Mouse (Mus musculus): ENCODE results near the gene 2210017I01Rik. TPM values are rescaled to one million over a fixed set of nuclear protein-coding genes. Genes with fewer than 3 reads are reported as not detected.

2210017I01Rik gene
- total RNA-seq, 2 experiments from 2014 or later, result not detected

DNA sequence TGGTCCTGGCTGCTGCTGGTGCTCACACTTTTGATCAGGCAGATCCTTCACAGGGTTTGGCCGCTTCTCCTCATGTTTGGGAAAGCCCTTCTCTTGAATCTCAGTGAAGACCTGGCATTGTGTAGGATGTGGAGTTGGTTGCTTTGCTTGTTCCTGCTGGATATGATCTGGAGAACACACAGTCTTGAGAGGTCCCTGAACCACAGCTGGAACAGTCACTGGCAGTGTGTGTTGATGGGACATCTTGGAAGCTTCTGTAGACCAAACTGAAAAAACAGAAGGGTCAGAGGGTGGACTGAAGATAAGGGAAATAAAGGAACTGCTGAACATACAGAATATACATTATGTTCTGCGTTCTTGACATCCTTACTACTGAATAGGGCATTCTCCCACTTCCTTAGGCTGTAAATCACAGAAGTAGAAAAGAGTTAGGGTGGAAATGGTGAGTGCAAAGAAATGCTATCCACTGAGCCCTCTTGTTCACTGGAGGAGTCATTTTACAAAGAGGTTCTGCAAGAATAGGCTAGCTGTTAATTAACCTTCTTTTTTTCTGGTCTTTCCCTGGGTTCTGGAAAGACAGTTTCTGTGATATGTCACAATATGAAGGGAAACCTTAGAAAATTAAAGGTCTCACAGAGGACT is 34.7 kb downstream of the 2210017I01Rik start:
- ATAC-seq (replicated peaks; ENCODE audit: low FRiP score, low TSS enrichment, poor library complexity, severe bottlenecking), result no peak

- ATAC-seq (replicated peaks; ENCODE audit: low FRiP score, low TSS enrichment, poor library complexity, severe bottlenecking), result no peak
Observed at GRCm38 (mm10) chr3:92568752-92569151, 38.5 kb downstream of the 2210017I01Rik start.

- no peak for ATAC-seq (replicated peaks; ENCODE audit: low FRiP score, low TSS enrichment, poor library complexity, severe bottlenecking)
Observed at GRCm38 (mm10) chr3:92565418-92565817, 41.9 kb downstream of the 2210017I01Rik start.

Other genes starting within 250 kb of the 2210017I01Rik start
- not detected in 2 replicates for gene Sprr2f, start 242.3 kb downstream of the 2210017I01Rik start, total RNA-seq (2014; fragmentation: Nextera tagmentation)
- not detected in 2 replicates for gene Sprr2f, start 242.3 kb downstream of the 2210017I01Rik start, total RNA-seq (2017)
- not detected in 2 replicates for gene Sprr2h, start 221.8 kb downstream of the 2210017I01Rik start, total RNA-seq (2014; fragmentation: Nextera tagmentation)
- gene Sprr2h, start 221.8 kb downstream of the 2210017I01Rik start, total RNA-seq (2017), result not detected in 2 replicates
- not detected in 2 replicates for gene Sprr2i, start 199.5 kb downstream of the 2210017I01Rik start, total RNA-seq (2014; fragmentation: Nextera tagmentation)
- not detected in 2 replicates for gene Sprr2i, start 199.5 kb downstream of the 2210017I01Rik start, total RNA-seq (2017)
- not detected in 2 replicates for gene Sprr2j-ps, start 189.4 kb downstream of the 2210017I01Rik start, total RNA-seq (2014; fragmentation: Nextera tagmentation)
- gene Sprr2j-ps, start 189.4 kb downstream of the 2210017I01Rik start, total RNA-seq (2017), result not detected in 2 replicates
- 4.8 and 16.6 TPM in 2 replicates for gene Gm9774, start 178.1 kb downstream of the 2210017I01Rik start, total RNA-seq (2014; fragmentation: Nextera tagmentation)
- gene Gm9774, start 178.1 kb downstream of the 2210017I01Rik start, total RNA-seq (2017), result 1.1 and 3.6 TPM in 2 replicates
- not detected in 2 replicates for gene Sprr2k, start 174.9 kb downstream of the 2210017I01Rik start, total RNA-seq (2014; fragmentation: Nextera tagmentation)
- not detected in 2 replicates for gene Sprr2k, start 174.9 kb downstream of the 2210017I01Rik start, total RNA-seq (2017)
- not detected in 2 replicates for gene Sprr1b, start 168.7 kb downstream of the 2210017I01Rik start, total RNA-seq (2014; fragmentation: Nextera tagmentation)
- gene Sprr1b, start 168.7 kb downstream of the 2210017I01Rik start, total RNA-seq (2017), result not detected in 2 replicates
- not detected in 2 replicates for gene Sprr3, start 148.8 kb downstream of the 2210017I01Rik start, total RNA-seq (2014; fragmentation: Nextera tagmentation)
- not detected in 2 replicates for gene Sprr3, start 148.8 kb downstream of the 2210017I01Rik start, total RNA-seq (2017)
- not detected in 2 replicates for gene Sprr1a, start 121.6 kb downstream of the 2210017I01Rik start, total RNA-seq (2014; fragmentation: Nextera tagmentation)
- not detected in 2 replicates for gene Sprr1a, start 121.6 kb downstream of the 2210017I01Rik start, total RNA-seq (2017)
- gene Sprr4, start 107.0 kb downstream of the 2210017I01Rik start, total RNA-seq (2014; fragmentation: Nextera tagmentation), result not detected in 2 replicates
- not detected in 2 replicates for gene Sprr4, start 107.0 kb downstream of the 2210017I01Rik start, total RNA-seq (2017)
- gene 2310046K23Rik, start 73.0 kb downstream of the 2210017I01Rik start, total RNA-seq (2014; fragmentation: Nextera tagmentation), result not detected in 2 replicates
- not detected in 2 replicates for gene 2310046K23Rik, start 73.0 kb downstream of the 2210017I01Rik start, total RNA-seq (2017)
- not detected in 2 replicates for gene Ivl, start 33.8 kb downstream of the 2210017I01Rik start, total RNA-seq (2014; fragmentation: Nextera tagmentation)
- gene Ivl, start 33.8 kb downstream of the 2210017I01Rik start, total RNA-seq (2017), result not detected in 2 replicates
- gene Smcp, start 18.5 kb downstream of the 2210017I01Rik start, total RNA-seq (2014; fragmentation: Nextera tagmentation), result not detected in 2 replicates
- not detected in 2 replicates for gene Smcp, start 18.5 kb downstream of the 2210017I01Rik start, total RNA-seq (2017)
- gene Lce6a, start 14.2 kb upstream of the 2210017I01Rik start, total RNA-seq (2014; fragmentation: Nextera tagmentation), result not detected in 2 replicates
- gene Lce6a, start 14.2 kb upstream of the 2210017I01Rik start, total RNA-seq (2017), result not detected in 2 replicates
- not detected in 2 replicates for gene Lce1a1, start 40.8 kb upstream of the 2210017I01Rik start, total RNA-seq (2014; fragmentation: Nextera tagmentation)
- gene Lce1a1, start 40.8 kb upstream of the 2210017I01Rik start, total RNA-seq (2017), result not detected in 2 replicates
- gene Lce1b, start 49.4 kb upstream of the 2210017I01Rik start, total RNA-seq (2014; fragmentation: Nextera tagmentation), result not detected in 2 replicates
- not detected in 2 replicates for gene Lce1b, start 49.4 kb upstream of the 2210017I01Rik start, total RNA-seq (2017)
- not detected in 2 replicates for gene Lce1a2, start 62.8 kb upstream of the 2210017I01Rik start, total RNA-seq (2014; fragmentation: Nextera tagmentation)
- gene Lce1a2, start 62.8 kb upstream of the 2210017I01Rik start, total RNA-seq (2017), result not detected in 2 replicates
- not detected in 2 replicates for gene Lce1c, start 71.8 kb upstream of the 2210017I01Rik start, total RNA-seq (2014; fragmentation: Nextera tagmentation)
- gene Lce1c, start 71.8 kb upstream of the 2210017I01Rik start, total RNA-seq (2017), result not detected in 2 replicates
- not detected in 2 replicates for gene Lce1d, start 79.7 kb upstream of the 2210017I01Rik start, total RNA-seq (2014; fragmentation: Nextera tagmentation)
- not detected in 2 replicates for gene Lce1d, start 79.7 kb upstream of the 2210017I01Rik start, total RNA-seq (2017)
- gene Lce1e, start 101.6 kb upstream of the 2210017I01Rik start, total RNA-seq (2014; fragmentation: Nextera tagmentation), result not detected in 2 replicates
- gene Lce1e, start 101.6 kb upstream of the 2210017I01Rik start, total RNA-seq (2017), result not detected in 2 replicates
- not detected in 2 replicates for gene Lce1f, start 112.9 kb upstream of the 2210017I01Rik start, total RNA-seq (2014; fragmentation: Nextera tagmentation)
- gene Lce1f, start 112.9 kb upstream of the 2210017I01Rik start, total RNA-seq (2017), result not detected in 2 replicates
- gene Gm38119, start 131.6 kb upstream of the 2210017I01Rik start, total RNA-seq (2014; fragmentation: Nextera tagmentation), result not detected in 2 replicates
- gene Gm38119, start 131.6 kb upstream of the 2210017I01Rik start, total RNA-seq (2017), result not detected in 2 replicates
- gene Lce1g, start 144.8 kb upstream of the 2210017I01Rik start, total RNA-seq (2014; fragmentation: Nextera tagmentation), result not detected in 2 replicates
- gene Lce1g, start 144.8 kb upstream of the 2210017I01Rik start, total RNA-seq (2017), result not detected in 2 replicates
- gene Lce1h, start 157.6 kb upstream of the 2210017I01Rik start, total RNA-seq (2014; fragmentation: Nextera tagmentation), result not detected in 2 replicates
- not detected in 2 replicates for gene Lce1h, start 157.6 kb upstream of the 2210017I01Rik start, total RNA-seq (2017)
- not detected in 2 replicates for gene Lce1i, start 171.4 kb upstream of the 2210017I01Rik start, total RNA-seq (2014; fragmentation: Nextera tagmentation)
- gene Lce1i, start 171.4 kb upstream of the 2210017I01Rik start, total RNA-seq (2017), result not detected in 2 replicates
- gene Lce1j, start 183.0 kb upstream of the 2210017I01Rik start, total RNA-seq (2014; fragmentation: Nextera tagmentation), result not detected in 2 replicates
- not detected in 2 replicates for gene Lce1j, start 183.0 kb upstream of the 2210017I01Rik start, total RNA-seq (2017)
- not detected in 2 replicates for gene Lce1k, start 200.4 kb upstream of the 2210017I01Rik start, total RNA-seq (2014; fragmentation: Nextera tagmentation)
- not detected in 2 replicates for gene Lce1k, start 200.4 kb upstream of the 2210017I01Rik start, total RNA-seq (2017)
- not detected in 2 replicates for gene Kprp, start 219.8 kb upstream of the 2210017I01Rik start, total RNA-seq (2014; fragmentation: Nextera tagmentation)
- not detected in 2 replicates for gene Kprp, start 219.8 kb upstream of the 2210017I01Rik start, total RNA-seq (2017)
- not detected in 2 replicates for gene Lce1l, start 243.8 kb upstream of the 2210017I01Rik start, total RNA-seq (2014; fragmentation: Nextera tagmentation)
- gene Lce1l, start 243.8 kb upstream of the 2210017I01Rik start, total RNA-seq (2017), result not detected in 2 replicates

Data from megakaryocyte-erythroid progenitor cell, adult 5-6 weeks (primary cell).